Mouse (Mus musculus): ENCODE results near the gene Serpina10. TPM values are rescaled to one million over a fixed set of nuclear protein-coding genes. Genes with fewer than 3 reads are reported as not detected.
"Not testable (repeated sequence)": the region's sequence is repeated elsewhere in the genome, so short reads cannot be mapped to it uniquely, and the experiment has no call there.

Serpina10 gene
- polyA plus RNA-seq, 1 experiment from 2014 or later, result 0.12 TPM

GRCm38 (mm10) chr12:103598411-103598810 is 32.8 kb downstream of the Serpina10 start:
- Histone ChIP-seq H3K36me3 (ENCODE audit: control insufficient read depth, insufficient read depth, low read length) (no peaks in the 10 kb centered on the region), H3K4me2 (replicated peaks; ENCODE audit: low read depth, low read length) (no peak overlapping the region), H3K4me1 (ENCODE audit: control insufficient read depth, insufficient read depth, low read length) (no peaks in the 10 kb centered on the region), H3K4me3 (ENCODE audit: low read depth, low read length) (no peak overlapping the region), H3K27me3 (ENCODE audit: control insufficient read depth, insufficient read depth, low read length) (no peaks in the 10 kb centered on the region), H3K9me3 (ENCODE audit: control insufficient read depth, low read depth, low read length) (no peaks in the 10 kb centered on the region), H3K27ac (ENCODE audit: low read length) (no peak overlapping the region), H3K9ac (replicated peaks; ENCODE audit: low read depth, low read length) (no peak overlapping the region)
- ATAC-seq (ENCODE audit: insufficient number of reproducible peaks, insufficient read depth, low FRiP score, low read depth), result peak; percentile 65; the same call in 1 of the 2 replicates
- 46% methylated on average over 2 of the region's 2 CpGs for WGBS

- no peak overlapping the region for H3K4me3 ChIP-seq (ENCODE audit: low read depth, low read length)
- no peak overlapping the region for H3K27ac ChIP-seq (ENCODE audit: low read length)
- no peaks in the 10 kb centered on the region for H3K27me3 ChIP-seq (ENCODE audit: control insufficient read depth, insufficient read depth, low read length)
- H3K9me3 ChIP-seq (ENCODE audit: control insufficient read depth, low read depth, low read length), result no peaks in the 10 kb centered on the region
- no peak overlapping the region for H3K9ac ChIP-seq (replicated peaks; ENCODE audit: low read depth, low read length)
- 58% methylated on average over 8 of the region's 8 CpGs for WGBS
- ATAC-seq (ENCODE audit: insufficient number of reproducible peaks, insufficient read depth, low FRiP score, low read depth), result no peak
- H3K4me2 ChIP-seq (replicated peaks; ENCODE audit: low read depth, low read length), result no peak overlapping the region
- no peaks in the 10 kb centered on the region for H3K36me3 ChIP-seq (ENCODE audit: control insufficient read depth, insufficient read depth, low read length)
- H3K4me1 ChIP-seq (ENCODE audit: control insufficient read depth, insufficient read depth, low read length), result no peaks in the 10 kb centered on the region
Measured at GRCm38 (mm10) chr12:103583771-103584170, 47.5 kb downstream of the Serpina10 start.

GRCm38 (mm10) chr12:103578148-103578547 is 53.1 kb downstream of the Serpina10 start:
- not testable (repeated sequence) for H3K9me3 ChIP-seq (ENCODE audit: control insufficient read depth, low read depth, low read length); H3K9ac ChIP-seq (replicated peaks; ENCODE audit: low read depth, low read length); ATAC-seq (ENCODE audit: insufficient number of reproducible peaks, insufficient read depth, low FRiP score, low read depth); H3K27me3 ChIP-seq (ENCODE audit: control insufficient read depth, insufficient read depth, low read length); H3K36me3 ChIP-seq (ENCODE audit: control insufficient read depth, insufficient read depth, low read length); H3K4me3 ChIP-seq (ENCODE audit: low read depth, low read length); H3K4me1 ChIP-seq (ENCODE audit: control insufficient read depth, insufficient read depth, low read length); H3K27ac ChIP-seq (ENCODE audit: low read length); H3K4me2 ChIP-seq (replicated peaks; ENCODE audit: low read depth, low read length)
- 92% methylated on average over 6 of the region's 6 CpGs for WGBS

- ATAC-seq (ENCODE audit: insufficient number of reproducible peaks, insufficient read depth, low FRiP score, low read depth), result no peak
- Histone ChIP-seq H3K4me1 (ENCODE audit: control insufficient read depth, insufficient read depth, low read length) (no peaks in the 10 kb centered on the region), H3K9ac (replicated peaks; ENCODE audit: low read depth, low read length) (no peak overlapping the region), H3K27me3 (ENCODE audit: control insufficient read depth, insufficient read depth, low read length) (no peaks in the 10 kb centered on the region), H3K4me2 (replicated peaks; ENCODE audit: low read depth, low read length) (no peak overlapping the region), H3K36me3 (ENCODE audit: control insufficient read depth, insufficient read depth, low read length) (no peaks in the 10 kb centered on the region), H3K4me3 (ENCODE audit: low read depth, low read length) (no peak overlapping the region), H3K9me3 (ENCODE audit: control insufficient read depth, low read depth, low read length) (no peaks in the 10 kb centered on the region), H3K27ac (ENCODE audit: low read length) (no peak overlapping the region)
- 55% methylated on average over 6 of the region's 6 CpGs for WGBS
Measured at GRCm38 (mm10) chr12:103569690-103570089, 61.6 kb downstream of the Serpina10 start.

GRCm38 (mm10) chr12:103567129-103567528 is 64.1 kb downstream of the Serpina10 start:
- 63% methylated on average over 3 of the region's 3 CpGs for WGBS

GRCm38 (mm10) chr12:103565151-103565550 is 66.1 kb downstream of the Serpina10 start:
- ATAC-seq (ENCODE audit: insufficient number of reproducible peaks, insufficient read depth, low FRiP score, low read depth), result no peak
- 81% methylated on average over 7 of the region's 7 CpGs for WGBS

More at GRCm38 (mm10) chr12:103567129-103567528, 64.1 kb downstream of the Serpina10 start:
- Histone ChIP-seq H3K9ac (replicated peaks; ENCODE audit: low read depth, low read length) (no peak overlapping the region), H3K4me1 (ENCODE audit: control insufficient read depth, insufficient read depth, low read length) (no peaks in the 10 kb centered on the region), H3K9me3 (ENCODE audit: control insufficient read depth, low read depth, low read length) (no peaks in the 10 kb centered on the region), H3K27ac (ENCODE audit: low read length) (no peak overlapping the region), H3K27me3 (ENCODE audit: control insufficient read depth, insufficient read depth, low read length) (no peaks in the 10 kb centered on the region), H3K4me3 (ENCODE audit: low read depth, low read length) (no peak overlapping the region), H3K4me2 (replicated peaks; ENCODE audit: low read depth, low read length) (no peak overlapping the region), H3K36me3 (ENCODE audit: control insufficient read depth, insufficient read depth, low read length) (no peaks in the 10 kb centered on the region)
- ATAC-seq (ENCODE audit: insufficient number of reproducible peaks, insufficient read depth, low FRiP score, low read depth), result no peak

More at GRCm38 (mm10) chr12:103565151-103565550, 66.1 kb downstream of the Serpina10 start:
- no peaks in the 10 kb centered on the region for H3K27me3 ChIP-seq (ENCODE audit: control insufficient read depth, insufficient read depth, low read length)
- H3K9me3 ChIP-seq (ENCODE audit: control insufficient read depth, low read depth, low read length), result no peaks in the 10 kb centered on the region
- no peaks in the 10 kb centered on the region for H3K36me3 ChIP-seq (ENCODE audit: control insufficient read depth, insufficient read depth, low read length)
- no peak overlapping the region for H3K9ac ChIP-seq (replicated peaks; ENCODE audit: low read depth, low read length)
- H3K4me3 ChIP-seq (ENCODE audit: low read depth, low read length), result no peak overlapping the region
- no peaks in the 10 kb centered on the region for H3K4me1 ChIP-seq (ENCODE audit: control insufficient read depth, insufficient read depth, low read length)
- no peak overlapping the region for H3K4me2 ChIP-seq (replicated peaks; ENCODE audit: low read depth, low read length)
- no peak overlapping the region for H3K27ac ChIP-seq (ENCODE audit: low read length)

Other genes starting within 250 kb of the Serpina10 start
- 6.5 and 7.2 TPM in 2 replicates for gene Otub2, start 242.8 kb downstream of the Serpina10 start, polyA plus RNA-seq (2014; fragmentation: Nextera tagmentation; extraction: Ambion mirVana)
- gene 9330161L09Rik, start 223.6 kb downstream of the Serpina10 start, polyA plus RNA-seq (2014; fragmentation: Nextera tagmentation; extraction: Ambion mirVana), result 0.25 and 0.87 TPM in 2 replicates
- 89.4 and 91.4 TPM in 2 replicates for gene Ddx24, start 205.6 kb downstream of the Serpina10 start, polyA plus RNA-seq (2014; fragmentation: Nextera tagmentation; extraction: Ambion mirVana)
- gene Ifi27, start 197.2 kb downstream of the Serpina10 start, polyA plus RNA-seq (2014; fragmentation: Nextera tagmentation; extraction: Ambion mirVana), result 46.6 and 55.7 TPM in 2 replicates
- gene Ifi27l2a, start 187.8 kb downstream of the Serpina10 start, polyA plus RNA-seq (2014; fragmentation: Nextera tagmentation; extraction: Ambion mirVana), result 16.9 and 17.1 TPM in 2 replicates
- gene Ifi27l2b, start 174.2 kb downstream of the Serpina10 start, polyA plus RNA-seq (2014; fragmentation: Nextera tagmentation; extraction: Ambion mirVana), result 1.3 and 2.0 TPM in 2 replicates
- gene Ppp4r4, start 99.2 kb downstream of the Serpina10 start, polyA plus RNA-seq (2014; fragmentation: Nextera tagmentation; extraction: Ambion mirVana), result 1.9 TPM in 2 replicates
- 2.0 and 35.1 TPM in 2 replicates for gene Serpina6, start 25.8 kb upstream of the Serpina10 start, polyA plus RNA-seq (2014; fragmentation: Nextera tagmentation; extraction: Ambion mirVana)
- not detected in 2 replicates for gene Serpina16, start 44.7 kb upstream of the Serpina10 start, polyA plus RNA-seq (2014; fragmentation: Nextera tagmentation; extraction: Ambion mirVana)
- not detected in 2 replicates for gene Serpina1f, start 64.1 kb upstream of the Serpina10 start, polyA plus RNA-seq (2014; fragmentation: Nextera tagmentation; extraction: Ambion mirVana)
- gene Serpina1d, start 142.1 kb upstream of the Serpina10 start, polyA plus RNA-seq (2014; fragmentation: Nextera tagmentation; extraction: Ambion mirVana), result 0.22 TPM in 1 of 2 replicates, not detected in the other
- 4.5 and 5.7 TPM in 2 replicates for gene Serpina1b, start 198.9 kb upstream of the Serpina10 start, polyA plus RNA-seq (2014; fragmentation: Nextera tagmentation; extraction: Ambion mirVana)
- 1.4 and 2.3 TPM in 2 replicates for gene Serpina1a, start 232.1 kb upstream of the Serpina10 start, polyA plus RNA-seq (2014; fragmentation: Nextera tagmentation; extraction: Ambion mirVana)

All from stomach, embryonic 14.5 days (tissue).